Mouse (Mus musculus): ENCODE measurements at regions not wholly inside any gene's neighbourhood (a gene's known extent, or its start where the extent isn't known, plus 50 kb on each side); places are given as distances from the start of the nearest gene placed in this dataset.

- TF ChIP-seq CTCF (IDR thresholded peaks at IDR 0.05; ENCODE audit: insufficient read depth, low read depth, low read length) (no peak), POLR2A (IDR thresholded peaks at IDR 0.05; ENCODE audit: insufficient read depth, low read depth, low read length) (no peak)
Measured at GRCm38 (mm10) chr13:52296541-52297276, 234.4 kb downstream of the Diras2 start.

All from olfactory bulb, adult 2 months (tissue).